Mouse (Mus musculus) myocyte (in vitro differentiated cells): Measurements from ENCODE around the gene Slmap. TPM values are rescaled to one million over a fixed set of nuclear protein-coding genes. Genes with fewer than 3 reads are reported as not detected.

Experiments
- H3K27me3 ChIP-seq: one replicate; pipeline ENCODE4 v1.6.1; 2011; ENCODE audit not compliant: control insufficient read depth, insufficient read depth, insufficient read length
- H3K36me3 ChIP-seq: one replicate; pipeline ENCODE4 v1.6.1; 2011; ENCODE audit not compliant: control insufficient read depth, insufficient read depth
- H3K4me2 ChIP-seq: one replicate; pipeline ENCODE4 v1.6.1; 2011; ENCODE audit warnings: low read depth, control low read depth
- H3K4me3 ChIP-seq: one replicate; pipeline ENCODE4 v1.5.1; 2011; ENCODE audit warnings: mild to moderate bottlenecking, control low read depth, moderate library complexity
- H3K79me2 ChIP-seq: one replicate; pipeline ENCODE4 v1.6.1; 2011; ENCODE audit not compliant: control insufficient read depth, insufficient read depth
- H3ac ChIP-seq: one replicate; pipeline ENCODE4 v1.6.1; 2011; ENCODE audit not compliant: control insufficient read depth, insufficient read length
- CEBPB ChIP-seq: IDR thresholded peaks from 2 replicates; pipeline ENCODE4 v1.6.1; 2011; ENCODE audit warnings: mild to moderate bottlenecking, moderate library complexity; ENCODE audit not compliant: poor library complexity, insufficient read depth, severe bottlenecking
- E2F4 ChIP-seq: IDR thresholded peaks from one replicate; pipeline ENCODE4 v1.6.1; 2011; ENCODE audit warnings: mild to moderate bottlenecking, control low read depth, moderate library complexity; ENCODE audit not compliant: insufficient read depth
- MAX ChIP-seq: IDR thresholded peaks from one replicate; pipeline ENCODE4 v1.6.1; 2011; ENCODE audit warnings: low read depth, mild to moderate bottlenecking, control low read depth
- MYOD1 ChIP-seq, 3 experiments: IDR thresholded peaks; one replicate each; pipeline ENCODE4 v1.6.1; 2011; ENCODE audit warnings: control low read depth in 2 of 3, low read depth in 2 of 3, mild to moderate bottlenecking in 2 of 3, moderate library complexity in 1 of 3; ENCODE audit not compliant: insufficient read length in 2 of 3, control insufficient read depth in 1 of 3
- MYOG ChIP-seq, 3 experiments: IDR thresholded peaks; one replicate each; pipeline ENCODE4 v1.6.1; 2011; ENCODE audit warnings: control low read depth in 2 of 3, low read depth in 2 of 3, mild to moderate bottlenecking in 2 of 3; ENCODE audit not compliant: insufficient read length in 2 of 3, control insufficient read depth in 1 of 3, insufficient read depth in 1 of 3
- POLR2A ChIP-seq: IDR thresholded peaks from one replicate; pipeline ENCODE4 v1.6.1; 2011; ENCODE audit warnings: low read depth, mild to moderate bottlenecking, control low read depth, moderate library complexity; ENCODE audit not compliant: insufficient read length
- POLR2AphosphoS2 ChIP-seq: IDR thresholded peaks from one replicate; pipeline ENCODE4 v1.6.1; 2011; ENCODE audit warnings: low read depth, control low read depth; ENCODE audit not compliant: insufficient read length
- REST ChIP-seq: IDR thresholded peaks from one replicate; pipeline ENCODE4 v1.6.1; 2011; ENCODE audit warnings: mild to moderate bottlenecking, control low read depth, moderate library complexity; ENCODE audit not compliant: insufficient read depth, insufficient read length
- SRF ChIP-seq: IDR thresholded peaks from one replicate; pipeline ENCODE4 v1.6.1; 2011; ENCODE audit warnings: low read depth; ENCODE audit not compliant: control insufficient read depth, insufficient read length
- TCF12 ChIP-seq: IDR thresholded peaks from one replicate; pipeline ENCODE4 v1.6.1; 2011; ENCODE audit warnings: mild to moderate bottlenecking, control low read depth; ENCODE audit not compliant: poor library complexity, insufficient read depth, severe bottlenecking
- TCF3 ChIP-seq: IDR thresholded peaks from one replicate; pipeline ENCODE4 v1.6.1; 2011; ENCODE audit warnings: low read depth, control low read depth; ENCODE audit not compliant: insufficient read length
- USF1 ChIP-seq: IDR thresholded peaks from one replicate; pipeline ENCODE4 v1.6.1; 2011; ENCODE audit warnings: low read depth, mild to moderate bottlenecking, control low read depth, moderate library complexity
- polyA plus RNA-seq: library from polyadenylated mRNA; unstranded; fragments of >200 nt; fragmentation: generic; extraction: Trizol; gene quantifications from one replicate; pipeline ENCODE4 v1.2.1, GENCODE M21; 2012; ENCODE audit warnings: missing spikeins

The Slmap gene
- polyA plus RNA-seq, 1 experiment, result 15.5 TPM

- peaks cover 55% of the 10 kb centered on the region for H3K79me2 ChIP-seq
- no peaks in the 10 kb centered on the region for H3K27me3 ChIP-seq
- peak overlapping the region; percentile 80 for H3ac ChIP-seq
- no peaks in the 10 kb centered on the region for H3K36me3 ChIP-seq
- H3K4me3 ChIP-seq, result peak overlapping the region; percentile 48
- peak overlapping the region; percentile 96 for H3K4me2 ChIP-seq
- TF ChIP-seq POLR2A (no peak), USF1 (no peak), SRF (no peak), POLR2AphosphoS2 (no peak), MAX (no peak), TCF3 (no peak), MYOG (IDR thresholded peaks at IDR 0.05; ENCODE audit: control insufficient read depth in 1 of 3, insufficient read depth in 1 of 3, insufficient read length in 2 of 3, low read depth in 2 of 3) (no peak), CEBPB (no peak), E2F4 (no peak), MYOD1 (IDR thresholded peaks at IDR 0.05; ENCODE audit: control insufficient read depth in 1 of 3, insufficient read length in 2 of 3, low read depth in 2 of 3) (no peak), TCF12 (no peak), REST (no peak)
Measured at GRCm38 (mm10) chr14:26533267-26533666, 1.5 kb downstream of the Slmap start.

- TF ChIP-seq TCF3, result no peak
- no peak for TF ChIP-seq REST
- TF ChIP-seq MYOG (IDR thresholded peaks at IDR 0.05; ENCODE audit: control insufficient read depth in 1 of 3, insufficient read depth in 1 of 3, insufficient read length in 2 of 3, low read depth in 2 of 3), result no peak
- TF ChIP-seq E2F4, result no peak
- TF ChIP-seq SRF, result no peak
- Histone ChIP-seq H3K36me3 (no peaks in the 10 kb centered on the region), H3K27me3 (no peaks in the 10 kb centered on the region), H3K4me3 (peak overlapping the region; percentile 48), H3K79me2 (peaks cover 60% of the 10 kb centered on the region), H3K4me2 (peak overlapping the region; percentile 96), H3ac (no peak overlapping the region)
Measured at GRCm38 (mm10) chr14:26532752-26533151, 2.0 kb downstream of the Slmap start.

- H3K4me3 ChIP-seq, result peak overlapping the region; percentile 48
- no peak overlapping the region for H3ac ChIP-seq
- no peaks in the 10 kb centered on the region for H3K27me3 ChIP-seq
- H3K4me2 ChIP-seq, result peak overlapping the region; percentile 96
- H3K36me3 ChIP-seq, result no peaks in the 10 kb centered on the region
- no peak for TF ChIP-seq TCF12
- TF ChIP-seq CEBPB, result no peak
- TF ChIP-seq USF1, result no peak
- TF ChIP-seq REST, result no peak
- no peak for TF ChIP-seq TCF3
- TF ChIP-seq SRF, result no peak
- no peak for TF ChIP-seq POLR2AphosphoS2
- TF ChIP-seq E2F4, result no peak
- no peak for TF ChIP-seq MYOG (IDR thresholded peaks at IDR 0.05; ENCODE audit: control insufficient read depth in 1 of 3, insufficient read depth in 1 of 3, insufficient read length in 2 of 3, low read depth in 2 of 3)
- no peak for TF ChIP-seq POLR2A
- TF ChIP-seq MYOD1 (IDR thresholded peaks at IDR 0.05; ENCODE audit: control insufficient read depth in 1 of 3, insufficient read length in 2 of 3, low read depth in 2 of 3), result no peak
- no peak for TF ChIP-seq MAX
- H3K79me2 ChIP-seq, result peaks cover 71% of the 10 kb centered on the region
Measured at GRCm38 (mm10) chr14:26531410-26532313, 3.1 kb downstream of the Slmap start.

- Histone ChIP-seq H3K4me2 (peak overlapping the region; percentile 22), H3K79me2 (peaks cover 83% of the 10 kb centered on the region)
- TF ChIP-seq CEBPB (no peak), POLR2AphosphoS2 (no peak), E2F4 (no peak), USF1 (no peak), TCF12 (no peak), TCF3 (no peak), SRF (no peak), MAX (no peak), MYOG (IDR thresholded peaks at IDR 0.05; ENCODE audit: control insufficient read depth in 1 of 3, insufficient read depth in 1 of 3, insufficient read length in 2 of 3, low read depth in 2 of 3) (no peak), REST (no peak), POLR2A (no peak), MYOD1 (IDR thresholded peaks at IDR 0.05; ENCODE audit: control insufficient read depth in 1 of 3, insufficient read length in 2 of 3, low read depth in 2 of 3) (no peak)
Measured at GRCm38 (mm10) chr14:26530350-26530749, 4.4 kb downstream of the Slmap start.

More at GRCm38 (mm10) chr14:26530350-26530749, 4.4 kb downstream of the Slmap start:
- Histone ChIP-seq H3ac (no peak overlapping the region), H3K4me3 (no peak overlapping the region), H3K27me3 (no peaks in the 10 kb centered on the region), H3K36me3 (no peaks in the 10 kb centered on the region)
